Mouse (Mus musculus): Measurements from ENCODE around the gene Hyal2. TPM values are rescaled to one million over a fixed set of nuclear protein-coding genes. Genes with fewer than 3 reads are reported as not detected.
"Not testable (repeated sequence)": the region's sequence is repeated elsewhere in the genome, so short reads cannot be mapped to it uniquely, and the experiment has no call there.

Hyal2 gene
- polyA plus RNA-seq, 1 experiment from 2014 or later: 135 TPM

DNA sequence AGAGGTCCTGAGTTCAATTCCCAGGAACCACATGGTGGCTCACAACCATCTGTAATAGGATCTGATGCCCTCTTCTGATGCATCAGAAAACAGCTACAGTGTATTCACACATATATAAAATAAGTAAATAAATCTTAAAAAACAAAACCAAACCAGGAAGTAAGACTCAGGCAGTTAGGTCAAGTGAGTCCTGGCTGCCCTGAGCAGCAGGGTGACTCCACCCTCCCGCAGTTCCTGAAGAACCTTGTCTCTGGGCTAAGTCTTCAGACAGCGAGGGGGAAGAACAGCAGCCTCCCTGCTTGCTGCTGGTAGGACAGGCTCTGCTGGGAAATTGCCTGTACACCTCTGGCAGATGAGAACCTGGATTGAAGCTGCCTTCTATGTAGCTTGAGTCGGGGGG lies 11.4 kb upstream of the Hyal2 start:
- Histone ChIP-seq H3K4me2 (replicated peaks; ENCODE audit: low read depth, low read length) (peak overlapping the region; percentile 87), H3K27ac (ENCODE audit: low read depth, low read length) (no peak overlapping the region), H3K9me3 (ENCODE audit: control insufficient read depth, low read length) (no peaks in the 10 kb centered on the region), H3K9ac (ENCODE audit: low read depth, low read length) (no peak overlapping the region), H3K27me3 (ENCODE audit: control insufficient read depth, insufficient read depth, low read length) (no peaks in the 10 kb centered on the region), H3K4me1 (ENCODE audit: control insufficient read depth, insufficient read depth, low read length) (peaks cover 40% of the 10 kb centered on the region), H3K36me3 (ENCODE audit: control insufficient read depth, insufficient read depth, low read length) (peaks cover 50% of the 10 kb centered on the region), H3K4me3 (ENCODE audit: low read length) (peak overlapping the region; percentile 63; the same call in 1 of the 2 replicates)
- ATAC-seq (ENCODE audit: low FRiP score, low TSS enrichment): no peak
- 71% methylated on average over 3 of the region's 3 CpGs for WGBS

- peaks cover 14% of the 10 kb centered on the region for H3K4me1 ChIP-seq (ENCODE audit: control insufficient read depth, insufficient read depth, low read length)
- peaks cover 57% of the 10 kb centered on the region for H3K36me3 ChIP-seq (ENCODE audit: control insufficient read depth, insufficient read depth, low read length)
- WGBS: under 1% methylated on average over 34 of the region's 46 CpGs
- peak within 1 kb of the TSS; percentile 91 for H3K4me3 ChIP-seq (ENCODE audit: low read length)
- peak within 1 kb of the TSS; percentile 78 for H3K4me2 ChIP-seq (replicated peaks; ENCODE audit: low read depth, low read length)
- peak; percentile 93 for ATAC-seq (ENCODE audit: low FRiP score, low TSS enrichment)
- peak within 1 kb of the TSS; percentile 63; the same call in 1 of the 2 replicates for H3K27ac ChIP-seq (ENCODE audit: low read depth, low read length)
- H3K27me3 ChIP-seq (ENCODE audit: control insufficient read depth, insufficient read depth, low read length): no peaks in the 10 kb centered on the region
- peak within 1 kb of the TSS; percentile 78 for H3K9ac ChIP-seq (ENCODE audit: low read depth, low read length)
- H3K9me3 ChIP-seq (ENCODE audit: control insufficient read depth, low read length): no peaks in the 10 kb centered on the region
Measured at GRCm38 (mm10) chr9:107563029-107563581, 4.6 kb upstream of the Hyal2 start, which contains the start of gene Tusc2. Tusc2 (plus strand) TSS chr9:107563255.

DNA sequence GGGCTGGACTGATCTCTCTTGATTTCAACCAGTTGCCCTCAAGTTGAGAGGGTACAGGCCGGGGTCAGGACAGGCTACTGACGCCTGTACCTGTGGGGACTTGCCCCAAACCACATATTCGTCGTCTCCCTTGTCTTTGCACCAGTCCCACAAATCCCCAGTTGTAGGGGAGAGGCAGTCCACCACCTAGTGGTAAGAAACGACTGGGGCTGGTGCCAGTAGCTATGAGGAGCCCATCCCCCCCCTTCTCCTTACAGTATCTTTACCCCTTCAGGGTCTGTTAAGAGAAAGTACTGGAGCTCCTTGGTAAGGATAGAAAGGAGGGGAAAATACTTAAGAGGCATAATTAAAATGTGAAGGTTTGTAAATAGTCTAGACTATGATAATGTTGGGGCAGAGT lies 2.2 kb upstream of the Hyal2 start:
- not testable (repeated sequence) for H3K27me3 ChIP-seq (ENCODE audit: control insufficient read depth, insufficient read depth, low read length); H3K27ac ChIP-seq (ENCODE audit: low read depth, low read length); H3K9me3 ChIP-seq (ENCODE audit: control insufficient read depth, low read length); H3K4me3 ChIP-seq (ENCODE audit: low read length); H3K9ac ChIP-seq (ENCODE audit: low read depth, low read length); ATAC-seq (ENCODE audit: low FRiP score, low TSS enrichment); H3K4me2 ChIP-seq (replicated peaks; ENCODE audit: low read depth, low read length)
- WGBS: 49% methylated on average over 5 of the region's 5 CpGs
- Histone ChIP-seq H3K36me3 (ENCODE audit: control insufficient read depth, insufficient read depth, low read length) (peaks cover 34% of the 10 kb centered on the region), H3K4me1 (ENCODE audit: control insufficient read depth, insufficient read depth, low read length) (peaks cover 23% of the 10 kb centered on the region)

DNA sequence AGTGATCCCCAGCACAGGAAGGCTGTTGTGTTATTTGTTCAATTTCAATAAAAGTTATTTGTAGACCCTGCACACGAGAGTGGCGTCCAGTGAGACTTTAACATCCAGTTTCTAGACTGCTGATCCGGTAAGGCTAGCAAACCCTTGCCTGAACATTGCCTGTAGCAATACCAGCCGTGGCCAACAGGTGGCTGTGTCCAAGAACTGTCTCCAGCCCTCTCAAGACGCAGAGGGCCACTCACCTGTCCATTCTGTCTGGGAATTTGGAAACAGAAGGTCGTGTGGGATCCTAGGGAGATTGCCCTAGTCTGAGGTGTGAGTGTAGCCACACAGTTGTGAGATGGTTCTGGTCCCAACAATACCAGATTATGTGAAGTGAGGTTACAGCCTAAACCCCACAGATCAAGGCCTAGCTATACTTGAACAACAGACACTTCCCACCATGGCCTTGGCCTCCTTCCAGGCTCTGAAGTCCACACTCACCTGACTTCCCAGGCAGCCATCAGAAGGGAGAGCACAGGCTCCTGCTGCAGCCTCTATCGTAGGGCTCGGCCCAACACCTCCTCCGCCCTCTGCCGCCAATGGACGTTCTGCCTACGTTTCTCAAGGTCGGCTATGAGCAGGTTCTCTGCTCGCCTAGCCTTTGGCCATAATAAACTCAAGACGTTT lies 1.6 kb upstream of the Hyal2 start:
- Histone ChIP-seq H3K4me3 (ENCODE audit: low read length) (no peak overlapping the region), H3K4me1 (ENCODE audit: control insufficient read depth, insufficient read depth, low read length) (peaks cover 29% of the 10 kb centered on the region), H3K27me3 (ENCODE audit: control insufficient read depth, insufficient read depth, low read length) (no peaks in the 10 kb centered on the region), H3K9ac (ENCODE audit: low read depth, low read length) (no peak overlapping the region), H3K27ac (ENCODE audit: low read depth, low read length) (peak overlapping the region; percentile 77; the same call in 1 of the 2 replicates), H3K36me3 (ENCODE audit: control insufficient read depth, insufficient read depth, low read length) (peaks cover 34% of the 10 kb centered on the region), H3K9me3 (ENCODE audit: control insufficient read depth, low read length) (no peaks in the 10 kb centered on the region), H3K4me2 (replicated peaks; ENCODE audit: low read depth, low read length) (peak overlapping the region; percentile 83; the same call in 1 of the 2 replicates)
- WGBS: 57% methylated on average over 15 of the region's 15 CpGs
- ATAC-seq (ENCODE audit: low FRiP score, low TSS enrichment): no peak

DNA sequence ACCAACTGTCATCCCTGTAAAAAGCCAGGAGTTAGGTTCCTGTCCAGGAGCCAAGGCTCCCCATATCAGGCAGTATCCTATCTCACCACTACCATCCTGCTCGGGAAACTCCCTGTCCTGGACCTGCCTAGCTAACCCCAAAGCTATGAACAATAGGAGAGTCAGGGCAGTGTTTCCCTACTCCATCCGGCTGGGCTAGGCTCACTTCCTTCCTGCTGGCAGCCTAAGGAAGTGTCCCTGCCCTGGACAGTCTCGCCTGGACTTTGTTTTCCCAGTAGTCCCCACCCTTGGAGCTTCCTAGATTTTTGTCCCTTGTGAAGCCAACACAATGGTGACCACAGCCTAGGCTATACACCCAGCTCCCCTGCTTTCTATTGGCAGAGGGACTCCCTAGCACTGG lies 890 bp upstream of the Hyal2 start:
- Histone ChIP-seq H3K27me3 (ENCODE audit: control insufficient read depth, insufficient read depth, low read length) (no peaks in the 10 kb centered on the region), H3K27ac (ENCODE audit: low read depth, low read length) (peak overlapping the region; percentile 77; the same call in 1 of the 2 replicates), H3K36me3 (ENCODE audit: control insufficient read depth, insufficient read depth, low read length) (peaks cover 34% of the 10 kb centered on the region), H3K4me2 (replicated peaks; ENCODE audit: low read depth, low read length) (peak overlapping the region; percentile 83; the same call in 1 of the 2 replicates), H3K4me3 (ENCODE audit: low read length) (no peak overlapping the region), H3K9ac (ENCODE audit: low read depth, low read length) (0 out of 2 replicates have a peak overlapping the region, but pooled peaks have one; percentile 5), H3K4me1 (ENCODE audit: control insufficient read depth, insufficient read depth, low read length) (peaks cover 32% of the 10 kb centered on the region), H3K9me3 (ENCODE audit: control insufficient read depth, low read length) (no peaks in the 10 kb centered on the region)
- WGBS: 68% methylated on average over 3 of the region's 3 CpGs
- no peak for ATAC-seq (ENCODE audit: low FRiP score, low TSS enrichment)

GRCm38 (mm10) chr9:107568331-107569261 lies 851 bp downstream of the Hyal2 start:
- Histone ChIP-seq H3K36me3 (ENCODE audit: control insufficient read depth, insufficient read depth, low read length) (peaks cover 46% of the 10 kb centered on the region), H3K4me3 (ENCODE audit: low read length) (peak overlapping the region; percentile 67), H3K27me3 (ENCODE audit: control insufficient read depth, insufficient read depth, low read length) (no peaks in the 10 kb centered on the region), H3K27ac (ENCODE audit: low read depth, low read length) (peak overlapping the region; percentile 77), H3K4me2 (replicated peaks; ENCODE audit: low read depth, low read length) (peak overlapping the region; percentile 83), H3K9ac (ENCODE audit: low read depth, low read length) (peak overlapping the region; percentile 78), H3K9me3 (ENCODE audit: control insufficient read depth, low read length) (no peaks in the 10 kb centered on the region), H3K4me1 (ENCODE audit: control insufficient read depth, insufficient read depth, low read length) (peaks cover 30% of the 10 kb centered on the region)
- ATAC-seq (ENCODE audit: low FRiP score, low TSS enrichment): peak; percentile 83
- under 1% methylated on average over 41 of the region's 41 CpGs for WGBS

DNA sequence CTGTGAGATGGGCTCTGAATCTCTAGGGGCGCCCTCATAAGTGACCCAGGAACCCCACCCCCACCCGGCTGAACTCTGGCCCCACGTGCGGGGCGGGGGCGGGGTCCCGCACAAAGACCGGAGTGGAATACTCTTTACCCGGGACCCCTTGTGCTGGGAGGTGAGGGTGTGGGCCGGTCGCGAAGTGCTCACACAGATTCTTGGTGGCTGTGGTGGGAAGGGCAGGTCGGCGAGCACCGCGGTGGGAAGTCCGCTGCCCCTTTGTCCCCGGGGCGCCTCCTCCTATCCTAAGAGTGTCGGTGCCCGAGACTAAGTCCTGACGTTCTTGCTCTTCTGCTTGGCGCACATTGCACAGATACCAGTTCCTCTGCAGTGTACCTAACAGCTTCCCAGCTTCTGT lies 1.5 kb downstream of the Hyal2 start:
- peak; percentile 28 for ATAC-seq (ENCODE audit: low FRiP score, low TSS enrichment)
- 0% methylated on average over 23 of the region's 23 CpGs for WGBS
- peaks cover 24% of the 10 kb centered on the region for H3K4me1 ChIP-seq (ENCODE audit: control insufficient read depth, insufficient read depth, low read length)

DNA sequence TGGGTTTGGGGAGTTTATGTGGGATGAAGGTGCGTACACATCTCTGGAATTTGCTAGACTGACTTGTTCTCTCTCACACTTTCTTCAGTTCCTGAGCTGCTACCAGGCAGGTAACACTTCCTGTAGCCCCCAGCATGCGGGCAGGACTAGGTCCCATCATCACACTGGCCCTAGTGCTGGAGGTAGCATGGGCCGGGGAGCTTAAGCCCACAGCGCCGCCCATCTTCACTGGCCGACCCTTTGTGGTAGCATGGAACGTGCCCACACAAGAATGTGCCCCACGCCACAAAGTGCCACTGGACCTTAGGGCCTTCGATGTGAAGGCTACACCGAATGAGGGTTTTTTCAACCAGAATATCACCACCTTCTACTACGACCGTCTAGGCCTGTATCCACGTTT lies 2.3 kb downstream of the Hyal2 start:
- H3K27ac ChIP-seq (ENCODE audit: low read depth, low read length): no peak overlapping the region
- no peaks in the 10 kb centered on the region for H3K27me3 ChIP-seq (ENCODE audit: control insufficient read depth, insufficient read depth, low read length)
- 48% methylated on average over 13 of the region's 13 CpGs for WGBS

More for the DNA sequence above, 1.5 kb downstream of the Hyal2 start:
- Histone ChIP-seq H3K4me2 (replicated peaks; ENCODE audit: low read depth, low read length) (peak overlapping the region; percentile 83), H3K9ac (ENCODE audit: low read depth, low read length) (peak overlapping the region; percentile 78), H3K9me3 (ENCODE audit: control insufficient read depth, low read length) (no peaks in the 10 kb centered on the region), H3K4me3 (ENCODE audit: low read length) (peak overlapping the region; percentile 67), H3K27me3 (ENCODE audit: control insufficient read depth, insufficient read depth, low read length) (no peaks in the 10 kb centered on the region), H3K36me3 (ENCODE audit: control insufficient read depth, insufficient read depth, low read length) (peaks cover 46% of the 10 kb centered on the region), H3K27ac (ENCODE audit: low read depth, low read length) (peak overlapping the region; percentile 77)

More for the DNA sequence above, 2.3 kb downstream of the Hyal2 start:
- peak overlapping the region; percentile 78 for H3K9ac ChIP-seq (ENCODE audit: low read depth, low read length)
- H3K4me2 ChIP-seq (replicated peaks; ENCODE audit: low read depth, low read length): peak overlapping the region; percentile 83
- H3K4me3 ChIP-seq (ENCODE audit: low read length): peak overlapping the region; percentile 67
- peaks cover 43% of the 10 kb centered on the region for H3K36me3 ChIP-seq (ENCODE audit: control insufficient read depth, insufficient read depth, low read length)
- H3K4me1 ChIP-seq (ENCODE audit: control insufficient read depth, insufficient read depth, low read length): peaks cover 24% of the 10 kb centered on the region
- no peaks in the 10 kb centered on the region for H3K9me3 ChIP-seq (ENCODE audit: control insufficient read depth, low read length)
- ATAC-seq (ENCODE audit: low FRiP score, low TSS enrichment): no peak
